Comparison of ENCODE assay signal across 11 mouse cellular contexts in genomic region chr10:127734434-127734833, GRCm38 (mm10). TPM values are rescaled to one million over a fixed set of nuclear protein-coding genes. Genes with fewer than 3 reads are reported as not detected.
DNase-seq lines count a peak whose midpoint lies in the region; ATAC-seq and TF ChIP-seq lines count a peak whose summit lies in the region.
"Had no signal": no experiment of that assay in that cellular context is flagged by ENCODE, and none has a peak within 500 bp of the region (broad histone marks: within the 10 kb centered on the region; RNA-seq: fewer than 3 reads in every experiment).

No protein-coding gene starts in this region.

- H3K27me3 ChIP-seq in embryonic facial prominence, embryonic 14.5 days (replicated peaks; ENCODE audit: control insufficient read depth, insufficient read depth, low read length): no peaks in the 10 kb centered on the region
- H3K27me3 ChIP-seq in embryonic facial prominence, embryonic 10.5 days (replicated peaks; ENCODE audit: low read depth, poor library complexity, severe bottlenecking): peaks cover 11% of the 10 kb centered on the region; the same call in 1 of the 2 replicates
- no peaks in the 10 kb centered on the region; the same call in 1 of the 2 replicates for H3K27me3 ChIP-seq in limb, embryonic 13.5 days
- peaks cover 8% of the 10 kb centered on the region; the same call in 1 of the 2 replicates for H3K27me3 ChIP-seq in limb, embryonic 10.5 days (ENCODE audit: low read depth, poor library complexity, severe bottlenecking)
- H3K27me3 ChIP-seq in liver, postnatal 0 days (ENCODE audit: insufficient read depth, low read length): no peaks in the 10 kb centered on the region

- in situ Hi-C loops in ES-E14 (cut with MboI; ENCODE audit: low sequenced_read_pairs in 2 of 2, unreplicated experiment in 2 of 2): no loop called here

- H3K9ac ChIP-seq in embryonic facial prominence, embryonic 14.5 days (ENCODE audit: low read depth, low read length): no peak overlapping the region
- no peak overlapping the region for H3K9ac ChIP-seq in limb, embryonic 13.5 days
- H3K9ac ChIP-seq in ES-E14 (ENCODE audit: insufficient read depth, low read depth, low read length, poor library complexity, severe bottlenecking): no peak overlapping the region
- H3K9ac ChIP-seq in liver, postnatal 0 days (replicated peaks): no peak overlapping the region

- no peaks in the 10 kb centered on the region for H3K36me3 ChIP-seq in embryonic facial prominence, embryonic 14.5 days (ENCODE audit: control insufficient read depth, insufficient read depth, low read length)
- no peaks in the 10 kb centered on the region for H3K36me3 ChIP-seq in embryonic facial prominence, embryonic 10.5 days (replicated peaks)
- H3K36me3 ChIP-seq in limb, embryonic 13.5 days: no peaks in the 10 kb centered on the region
- no peaks in the 10 kb centered on the region for H3K36me3 ChIP-seq in limb, embryonic 10.5 days
- no peaks in the 10 kb centered on the region for H3K36me3 ChIP-seq in ES-E14 (ENCODE audit: control insufficient read depth, insufficient read depth, low read length, poor library complexity, severe bottlenecking)
- H3K36me3 ChIP-seq in liver, postnatal 0 days (replicated peaks; ENCODE audit: insufficient read depth, low read length): no peaks in the 10 kb centered on the region

- no peaks in the 10 kb centered on the region for H3K9me3 ChIP-seq in embryonic facial prominence, embryonic 14.5 days (ENCODE audit: control insufficient read depth, low read length)
- H3K9me3 ChIP-seq in embryonic facial prominence, embryonic 10.5 days: no peaks in the 10 kb centered on the region
- H3K9me3 ChIP-seq in limb, embryonic 13.5 days: no peaks in the 10 kb centered on the region
- no peaks in the 10 kb centered on the region for H3K9me3 ChIP-seq in limb, embryonic 10.5 days (replicated peaks)
- no peaks in the 10 kb centered on the region for H3K9me3 ChIP-seq in ES-E14 (ENCODE audit: control insufficient read depth, insufficient read depth, low read depth, low read length)
- H3K9me3 ChIP-seq in liver, postnatal 0 days (ENCODE audit: low read length): no peaks in the 10 kb centered on the region

- DNase-seq in embryonic facial prominence, embryonic 14.5 days (ENCODE audit: low spot score): peak; percentile 49
- DNase-seq in embryonic facial prominence, embryonic 10.5 days (ENCODE audit: low spot score): no peak
- DNase-seq in limb, embryonic 10.5 days (ENCODE audit: low spot score): no peak
- no peak for DNase-seq in ES-E14 (ENCODE audit: low read depth, low spot score)
- DNase-seq in liver, postnatal 0 days: no peak
- no peak for DNase-seq in thymus, adult 18-20 months
- no peak for DNase-seq in heart, adult 11 months
- DNase-seq: cerebellum, adult 9-10 months had no signal

- ATAC-seq in embryonic facial prominence, embryonic 14.5 days (ENCODE audit: low read depth): no peak
- ATAC-seq in limb, embryonic 13.5 days (ENCODE audit: low FRiP score, low read depth): peak; percentile 29; the same call in 1 of the 2 replicates
- no peak for ATAC-seq in liver, postnatal 0 days

- no peaks in the 10 kb centered on the region for H3K4me1 ChIP-seq in embryonic facial prominence, embryonic 14.5 days (ENCODE audit: control insufficient read depth, insufficient read depth, low read length)
- H3K4me1 ChIP-seq in embryonic facial prominence, embryonic 10.5 days: peaks cover 26% of the 10 kb centered on the region
- H3K4me1 ChIP-seq in limb, embryonic 13.5 days: peaks cover 6% of the 10 kb centered on the region; the same call in 1 of the 2 replicates
- peaks cover 17% of the 10 kb centered on the region; the same call in 1 of the 2 replicates for H3K4me1 ChIP-seq in limb, embryonic 10.5 days
- peaks cover 5 to 11% of the 10 kb centered on the region in 2 experiments; a peak in 1 of 4 replicates for H3K4me1 ChIP-seq in ES-E14 (ENCODE audit: control insufficient read depth in 2 of 2, insufficient read depth in 2 of 2, low read length in 2 of 2, poor library complexity in 1 of 2)
- peaks cover 43% of the 10 kb centered on the region for H3K4me1 ChIP-seq in liver, postnatal 0 days (ENCODE audit: insufficient read depth)

- TF ChIP-seq EP300 in liver, postnatal 0 days (IDR thresholded peaks at IDR 0.05; ENCODE audit: low read depth): no peak

- peak; percentile 81 for TF ChIP-seq CTCF in liver, postnatal 0 days (IDR thresholded peaks at IDR 0.05; ENCODE audit: low read depth)

- no peak overlapping the region for H3K4me2 ChIP-seq in embryonic facial prominence, embryonic 14.5 days (ENCODE audit: low read depth, low read length)
- H3K4me2 ChIP-seq in limb, embryonic 13.5 days (replicated peaks): no peak overlapping the region
- no peak overlapping the region for H3K4me2 ChIP-seq in liver, postnatal 0 days (ENCODE audit: low read depth, low read length)

- 40% methylated on average over 5 of the region's 5 CpGs for WGBS in embryonic facial prominence, embryonic 14.5 days
- whole genome bisulfite sequencing in embryonic facial prominence, embryonic 10.5 days: 49% methylated on average over 5 of the region's 5 CpGs
- WGBS in limb, embryonic 13.5 days: 45% methylated on average over 5 of the region's 5 CpGs
- 62% methylated on average over 5 of the region's 5 CpGs for WGBS in limb, embryonic 10.5 days
- WGBS in liver, postnatal 0 days (ENCODE audit: insufficient replicate concordance): 30% methylated on average over 5 of the region's 5 CpGs

- H3K27ac ChIP-seq in embryonic facial prominence, embryonic 14.5 days (replicated peaks; ENCODE audit: low read depth, low read length): no peak overlapping the region
- H3K27ac ChIP-seq in embryonic facial prominence, embryonic 10.5 days (replicated peaks): no peak overlapping the region
- no peak overlapping the region for H3K27ac ChIP-seq in limb, embryonic 13.5 days
- H3K27ac ChIP-seq in limb, embryonic 10.5 days: no peak overlapping the region
- no peak overlapping the region for H3K27ac ChIP-seq in ES-E14 (ENCODE audit: insufficient read depth, low read depth, low read length, poor library complexity, severe bottlenecking)
- no peak overlapping the region for H3K27ac ChIP-seq in liver, postnatal 0 days (ENCODE audit: low read depth)

- no peak overlapping the region for H3K4me3 ChIP-seq in embryonic facial prominence, embryonic 14.5 days (ENCODE audit: low read depth, low read length)
- H3K4me3 ChIP-seq in embryonic facial prominence, embryonic 10.5 days: no peak overlapping the region
- no peak overlapping the region for H3K4me3 ChIP-seq in limb, embryonic 13.5 days
- no peak overlapping the region for H3K4me3 ChIP-seq in limb, embryonic 10.5 days
- no peak overlapping the region for H3K4me3 ChIP-seq in ES-E14 (ENCODE audit: insufficient read depth in 1 of 2, low read depth in 1 of 2, low read length in 2 of 2, poor library complexity in 1 of 2, severe bottlenecking in 1 of 2)
- no peak overlapping the region for H3K4me3 ChIP-seq in liver, postnatal 0 days (ENCODE audit: low read depth, low read length)

RNA-seq across cellular contexts. Expression of gene Zbtb39, which starts 4.9 kb away (rescaled TPM):
- 3.1 and 3.7 TPM in 2 replicates for polyA plus RNA-seq in embryonic facial prominence, embryonic 14.5 days (2014; fragmentation: Nextera tagmentation; extraction: Ambion mirVana)
- polyA plus RNA-seq in embryonic facial prominence, embryonic 10.5 days (2016; fragmentation: Nextera tagmentation; extraction: Ambion mirVana): 5.3 and 5.4 TPM in 2 replicates
- polyA plus RNA-seq in limb, embryonic 13.5 days (2015; fragmentation: Nextera tagmentation; extraction: Ambion mirVana): 3.9 and 4.0 TPM in 2 replicates
- 5.1 and 5.5 TPM in 2 replicates for polyA plus RNA-seq in limb, embryonic 10.5 days (2016; fragmentation: Nextera tagmentation; extraction: Ambion mirVana)
- total RNA-seq in ES-E14 (2012; rRNA removed): 6.3 and 8.3 TPM in 2 replicates
- polyA plus RNA-seq in liver, postnatal 0 days (2015; fragmentation: Nextera tagmentation; extraction: Ambion mirVana): 1.0 and 1.1 TPM in 2 replicates

RNA-seq across cellular contexts. Expression of gene Tac2, which starts 10.2 kb away (rescaled TPM):
- polyA plus RNA-seq in embryonic facial prominence, embryonic 14.5 days (2014; fragmentation: Nextera tagmentation; extraction: Ambion mirVana): 0.54 TPM in 1 of 2 replicates, not detected in the other
- 1.5 and 2.0 TPM in 2 replicates for polyA plus RNA-seq in embryonic facial prominence, embryonic 10.5 days (2016; fragmentation: Nextera tagmentation; extraction: Ambion mirVana)
- 0.70 and 1.8 TPM in 2 replicates for polyA plus RNA-seq in limb, embryonic 13.5 days (2015; fragmentation: Nextera tagmentation; extraction: Ambion mirVana)
- polyA plus RNA-seq in limb, embryonic 10.5 days (2016; fragmentation: Nextera tagmentation; extraction: Ambion mirVana): 2.1 and 2.8 TPM in 2 replicates
- total RNA-seq in ES-E14 (2012; rRNA removed): 0.37 and 0.45 TPM in 2 replicates
- polyA plus RNA-seq in liver, postnatal 0 days (2015; fragmentation: Nextera tagmentation; extraction: Ambion mirVana): 1.9 and 2.3 TPM in 2 replicates

RNA-seq across cellular contexts. Expression of gene Gpr182, which starts 17.1 kb away (rescaled TPM):
- polyA plus RNA-seq in embryonic facial prominence, embryonic 14.5 days (2014; fragmentation: Nextera tagmentation; extraction: Ambion mirVana): 0.63 and 0.67 TPM in 2 replicates
- 0.46 and 0.53 TPM in 2 replicates for polyA plus RNA-seq in embryonic facial prominence, embryonic 10.5 days (2016; fragmentation: Nextera tagmentation; extraction: Ambion mirVana)
- 0.54 and 0.71 TPM in 2 replicates for polyA plus RNA-seq in limb, embryonic 13.5 days (2015; fragmentation: Nextera tagmentation; extraction: Ambion mirVana)
- polyA plus RNA-seq in limb, embryonic 10.5 days (2016; fragmentation: Nextera tagmentation; extraction: Ambion mirVana): 0.50 and 0.51 TPM in 2 replicates
- total RNA-seq in ES-E14 (2012; rRNA removed): 0.49 and 0.69 TPM in 2 replicates
- 16.1 and 17.3 TPM in 2 replicates for polyA plus RNA-seq in liver, postnatal 0 days (2015; fragmentation: Nextera tagmentation; extraction: Ambion mirVana)

RNA-seq across cellular contexts. Expression of gene Rdh1, which starts 25.1 kb away (rescaled TPM):
- 0.10 and 0.11 TPM in 2 replicates for polyA plus RNA-seq in embryonic facial prominence, embryonic 14.5 days (2014; fragmentation: Nextera tagmentation; extraction: Ambion mirVana)
- polyA plus RNA-seq in embryonic facial prominence, embryonic 10.5 days (2016; fragmentation: Nextera tagmentation; extraction: Ambion mirVana): 0.07 and 0.08 TPM in 2 replicates
- not detected in 2 replicates for polyA plus RNA-seq in limb, embryonic 13.5 days (2015; fragmentation: Nextera tagmentation; extraction: Ambion mirVana)
- polyA plus RNA-seq in limb, embryonic 10.5 days (2016; fragmentation: Nextera tagmentation; extraction: Ambion mirVana): not detected in 2 replicates
- 1.1 TPM in 2 replicates for total RNA-seq in ES-E14 (2012; rRNA removed)
- 0.20 TPM in 2 replicates for polyA plus RNA-seq in liver, postnatal 0 days (2015; fragmentation: Nextera tagmentation; extraction: Ambion mirVana)

RNA-seq across cellular contexts. Expression of gene Rdh16f1, which starts 25.2 kb away (rescaled TPM):
- 0.29 TPM in 1 of 2 replicates, not detected in the other for polyA plus RNA-seq in embryonic facial prominence, embryonic 14.5 days (2014; fragmentation: Nextera tagmentation; extraction: Ambion mirVana)
- 0.15 and 0.17 TPM in 2 replicates for polyA plus RNA-seq in embryonic facial prominence, embryonic 10.5 days (2016; fragmentation: Nextera tagmentation; extraction: Ambion mirVana)
- not detected in 2 replicates for polyA plus RNA-seq in limb, embryonic 13.5 days (2015; fragmentation: Nextera tagmentation; extraction: Ambion mirVana)
- not detected in 2 replicates for polyA plus RNA-seq in limb, embryonic 10.5 days (2016; fragmentation: Nextera tagmentation; extraction: Ambion mirVana)
- total RNA-seq in ES-E14 (2012; rRNA removed): 0.21 TPM in 1 of 2 replicates, not detected in the other
- 0.69 TPM in 1 of 2 replicates, not detected in the other for polyA plus RNA-seq in liver, postnatal 0 days (2015; fragmentation: Nextera tagmentation; extraction: Ambion mirVana)
- total RNA-seq: left cerebral cortex, postnatal 14 days had no signal
- polyA plus RNA-seq: intestine, embryonic 14.5 days had no signal
